Mouse (Mus musculus): ENCODE data around the gene Trim28. TPM values are rescaled to one million over a fixed set of nuclear protein-coding genes. Genes with fewer than 3 reads are reported as not detected.
A peak's percentile ranks its signal among the peaks of the same experiment; 100 is the strongest.

The Trim28 gene
- polyA plus RNA-seq, 2 experiments: 93.4 to 138 TPM

- Histone ChIP-seq H3K4me1 (replicated peaks; ENCODE audit: control insufficient read depth in 2 of 2, insufficient read depth in 2 of 2, low read length in 1 of 2) (peaks cover 0 to 9% of the 10 kb centered on the region in 2 experiments; a peak in 3 of 4 replicates), H3K36me3 (replicated peaks; ENCODE audit: control insufficient read depth, insufficient read depth, low read depth) (peaks cover 12% of the 10 kb centered on the region), H3K9ac (replicated peaks) (no peak overlapping the region), H3K4me2 (ENCODE audit: low read depth) (no peak overlapping the region), H3K27ac (no peak overlapping the region), H3K4me3 (ENCODE audit: insufficient read depth in 1 of 2, low read depth in 2 of 2, low read length in 2 of 2) (no peak overlapping the region), H3K9me3 (ENCODE audit: control insufficient read depth, low read length) (no peaks in the 10 kb centered on the region), H3K27me3 (ENCODE audit: control insufficient read depth, insufficient read depth, low read length) (no peaks in the 10 kb centered on the region)
- no peak for ATAC-seq (ENCODE audit: insufficient read depth)
- DNase-seq (ENCODE audit: low read depth in 3 of 3, low spot score in 3 of 3): no peak
- TF ChIP-seq CTCF (IDR thresholded peaks at IDR 0.05; ENCODE audit: low read depth): no peak
- TF ChIP-seq EP300 (IDR thresholded peaks at IDR 0.05; ENCODE audit: low read depth): no peak
- 87% methylated on average over 10 of the region's 10 CpGs for WGBS (ENCODE audit: insufficient replicate concordance)
Measured at GRCm38 (mm10) chr7:13006531-13006930, 7.6 kb downstream of the Trim28 start.

- Histone ChIP-seq H3K36me3 (replicated peaks; ENCODE audit: control insufficient read depth, insufficient read depth, low read depth) (peaks cover 12% of the 10 kb centered on the region), H3K4me3 (ENCODE audit: insufficient read depth in 1 of 2, low read depth in 2 of 2, low read length in 2 of 2) (no peak overlapping the region), H3K4me1 (replicated peaks; ENCODE audit: control insufficient read depth in 2 of 2, insufficient read depth in 2 of 2, low read length in 1 of 2) (peaks cover 0 to 9% of the 10 kb centered on the region in 2 experiments; a peak in 3 of 4 replicates), H3K9ac (replicated peaks) (no peak overlapping the region), H3K4me2 (ENCODE audit: low read depth) (no peak overlapping the region), H3K27ac (no peak overlapping the region), H3K9me3 (ENCODE audit: control insufficient read depth, low read length) (no peaks in the 10 kb centered on the region), H3K27me3 (ENCODE audit: control insufficient read depth, insufficient read depth, low read length) (no peaks in the 10 kb centered on the region)
- DNase-seq (ENCODE audit: low read depth in 3 of 3, low spot score in 3 of 3): no peak
- no peak for TF ChIP-seq CTCF (IDR thresholded peaks at IDR 0.05; ENCODE audit: low read depth)
- TF ChIP-seq EP300 (IDR thresholded peaks at IDR 0.05; ENCODE audit: low read depth): no peak
- no peak for ATAC-seq (ENCODE audit: insufficient read depth)
- WGBS (ENCODE audit: insufficient replicate concordance): 85% methylated on average over 57 of the region's 57 CpGs
Measured at GRCm38 (mm10) chr7:13007341-13008092, 8.6 kb downstream of the Trim28 start.

- no peaks in the 10 kb centered on the region for H3K27me3 ChIP-seq (ENCODE audit: control insufficient read depth, insufficient read depth, low read length)
- peak; percentile 87 to 88 (median 88) for DNase-seq (ENCODE audit: low read depth in 3 of 3, low spot score in 3 of 3)
- no peaks in the 10 kb centered on the region for H3K9me3 ChIP-seq (ENCODE audit: control insufficient read depth, low read length)
- H3K4me3 ChIP-seq (ENCODE audit: insufficient read depth in 1 of 2, low read depth in 2 of 2, low read length in 2 of 2): peak overlapping the region; percentile 79 to 80
- H3K27ac ChIP-seq: peak overlapping the region; percentile 85
- peak overlapping the region; percentile 72 for H3K4me2 ChIP-seq (ENCODE audit: low read depth)
- peaks cover 12% of the 10 kb centered on the region for H3K36me3 ChIP-seq (replicated peaks; ENCODE audit: control insufficient read depth, insufficient read depth, low read depth)
- peak overlapping the region; percentile 87 for H3K9ac ChIP-seq (replicated peaks)
- peak; percentile 88 for ATAC-seq (ENCODE audit: insufficient read depth)
- peak; percentile 96 for TF ChIP-seq CTCF (IDR thresholded peaks at IDR 0.05; ENCODE audit: low read depth)
- no peak for TF ChIP-seq EP300 (IDR thresholded peaks at IDR 0.05; ENCODE audit: low read depth)
- WGBS (ENCODE audit: insufficient replicate concordance): under 1% methylated on average over 42 of the region's 42 CpGs
- H3K4me1 ChIP-seq (replicated peaks; ENCODE audit: control insufficient read depth in 2 of 2, insufficient read depth in 2 of 2, low read length in 1 of 2): peaks cover 6 to 17% of the 10 kb centered on the region in 2 experiments
Measured at GRCm38 (mm10) chr7:13009143-13010004, 10.5 kb downstream of the Trim28 start.

- H3K4me1 ChIP-seq (replicated peaks; ENCODE audit: control insufficient read depth in 2 of 2, insufficient read depth in 2 of 2, low read length in 1 of 2): peaks cover 7 to 19% of the 10 kb centered on the region in 2 experiments
- ATAC-seq (ENCODE audit: insufficient read depth): peak; percentile 86
Measured at GRCm38 (mm10) chr7:13010005-13010908, 11.3 kb downstream of the Trim28 start, which contains the start of gene Zbtb45. TSS of gene Zbtb45 (minus strand) at chr7:13010034.

More at GRCm38 (mm10) chr7:13010005-13010908, 11.3 kb downstream of the Trim28 start, which contains the start of gene Zbtb45:
- peak within 1 kb of the TSS; percentile 85 for H3K27ac ChIP-seq
- H3K36me3 ChIP-seq (replicated peaks; ENCODE audit: control insufficient read depth, insufficient read depth, low read depth): peaks cover 9% of the 10 kb centered on the region
- H3K9me3 ChIP-seq (ENCODE audit: control insufficient read depth, low read length): no peaks in the 10 kb centered on the region
- peak within 1 kb of the TSS; percentile 87 for H3K9ac ChIP-seq (replicated peaks)
- no peaks in the 10 kb centered on the region for H3K27me3 ChIP-seq (ENCODE audit: control insufficient read depth, insufficient read depth, low read length)
- TF ChIP-seq CTCF (IDR thresholded peaks at IDR 0.05; ENCODE audit: low read depth) (no peak), EP300 (IDR thresholded peaks at IDR 0.05; ENCODE audit: low read depth) (no peak)
- whole genome bisulfite sequencing (ENCODE audit: insufficient replicate concordance): 17% methylated on average over 26 of the region's 26 CpGs
- DNase-seq (ENCODE audit: low read depth in 3 of 3, low spot score in 3 of 3): no peak
- H3K4me3 ChIP-seq (ENCODE audit: insufficient read depth in 1 of 2, low read depth in 2 of 2, low read length in 2 of 2): peak within 1 kb of the TSS; percentile 79 to 80
- peak within 1 kb of the TSS; percentile 72 for H3K4me2 ChIP-seq (ENCODE audit: low read depth)

Data from liver, embryonic 14.5 days (tissue).